Mouse (Mus musculus): ENCODE measurements around the gene Tmem45a.
A peak's percentile ranks its signal among the peaks of the same experiment; 100 is the strongest.
"Not testable (repeated sequence)": the region's sequence is repeated elsewhere in the genome, so short reads cannot be mapped to it uniquely, and the experiment has no call there.

The Tmem45a gene

GRCm38 (mm10) chr16:56885824-56886615, at the start of gene Tmem45a:
Gene Tmem45a (minus strand): TSS chr16:56886166.
- peak; percentile 76 for DNase-seq (ENCODE audit: extremely low read depth, insufficient read length, low spot score)

GRCm38 (mm10) chr16:56928023-56928422, 42.1 kb upstream of the Tmem45a start, which contains the start of gene Lnp1:
Gene Lnp1 (minus strand): TSS chr16:56928061.
- DNase-seq (ENCODE audit: extremely low read depth, insufficient read length, low spot score), result no peak

GRCm38 (mm10) chr16:56920102-56920657, 34.2 kb upstream of the Tmem45a start:
- peak; percentile 11 for DNase-seq (ENCODE audit: extremely low read depth, insufficient read length, low spot score)

- no peak for DNase-seq (ENCODE audit: extremely low read depth, insufficient read length, low spot score)
These were observed 31.3 kb upstream of the Tmem45a start for GRCm38 (mm10) chr16:56917230-56917629.

- DNase-seq (ENCODE audit: extremely low read depth, insufficient read length, low spot score), result no peak
These were observed 23.0 kb upstream of the Tmem45a start for GRCm38 (mm10) chr16:56908986-56909385.

- DNase-seq (ENCODE audit: extremely low read depth, insufficient read length, low spot score), result not testable (repeated sequence)
These were observed 16.2 kb upstream of the Tmem45a start for GRCm38 (mm10) chr16:56902206-56902605.

GRCm38 (mm10) chr16:56891583-56891982, 5.6 kb upstream of the Tmem45a start:
- no peak for DNase-seq (ENCODE audit: extremely low read depth, insufficient read length, low spot score)

GRCm38 (mm10) chr16:56886616-56887116, 700 bp upstream of the Tmem45a start:
- DNase-seq (ENCODE audit: extremely low read depth, insufficient read length, low spot score), result no peak

- no peak for DNase-seq (ENCODE audit: extremely low read depth, insufficient read length, low spot score)
These were observed 1.2 kb downstream of the Tmem45a start for GRCm38 (mm10) chr16:56884811-56885210.

GRCm38 (mm10) chr16:56873410-56873809, 12.6 kb downstream of the Tmem45a start:
- peak; percentile 22 for DNase-seq (ENCODE audit: extremely low read depth, insufficient read length, low spot score)

GRCm38 (mm10) chr16:56870458-56870857, 15.5 kb downstream of the Tmem45a start:
- no peak for DNase-seq (ENCODE audit: extremely low read depth, insufficient read length, low spot score)

- no peak for DNase-seq (ENCODE audit: extremely low read depth, insufficient read length, low spot score)
These were observed 17.6 kb downstream of the Tmem45a start for GRCm38 (mm10) chr16:56868361-56868760.

GRCm38 (mm10) chr16:56867591-56867990, 18.4 kb downstream of the Tmem45a start:
- no peak for DNase-seq (ENCODE audit: extremely low read depth, insufficient read length, low spot score)

- DNase-seq (ENCODE audit: extremely low read depth, insufficient read length, low spot score), result peak; percentile 9
These were observed 33.0 kb downstream of the Tmem45a start for GRCm38 (mm10) chr16:56852841-56853587.

- DNase-seq (ENCODE audit: extremely low read depth, insufficient read length, low spot score), result no peak
These were observed 43.0 kb downstream of the Tmem45a start for GRCm38 (mm10) chr16:56842988-56843387.

GRCm38 (mm10) chr16:56833312-56833711, 52.7 kb downstream of the Tmem45a start:
- no peak for DNase-seq (ENCODE audit: extremely low read depth, insufficient read length, low spot score)

GRCm38 (mm10) chr16:56831986-56832385, 54.0 kb downstream of the Tmem45a start:
- no peak for DNase-seq (ENCODE audit: extremely low read depth, insufficient read length, low spot score)

- no peak for DNase-seq (ENCODE audit: extremely low read depth, insufficient read length, low spot score)
These were observed 84.4 kb downstream of the Tmem45a start for GRCm38 (mm10) chr16:56801370-56802109.

GRCm38 (mm10) chr16:56800946-56801345, 85.0 kb downstream of the Tmem45a start:
- DNase-seq (ENCODE audit: extremely low read depth, insufficient read length, low spot score), result no peak

- DNase-seq (ENCODE audit: extremely low read depth, insufficient read length, low spot score), result no peak
These were observed 85.5 kb downstream of the Tmem45a start for GRCm38 (mm10) chr16:56800469-56800868.
